Mouse (Mus musculus): ENCODE results near the gene Rps27. TPM values are rescaled to one million over a fixed set of nuclear protein-coding genes. Genes with fewer than 3 reads are reported as not detected.

Rps27 gene
- polyA plus RNA-seq, 1 experiment = 25.9 TPM

GRCm38 (mm10) chr3:90231507-90232333, 18.3 kb upstream of the Rps27 start, which contains the start of gene Jtb:
Jtb (plus strand) TSS chr3:90231597.
- Histone ChIP-seq H3K36me3 (ENCODE audit: control insufficient read depth) (peaks cover 19% of the 10 kb centered on the region), H3K4me3 (replicated peaks) (peak within 1 kb of the TSS; percentile 81), H3K9me3 (ENCODE audit: control insufficient read depth, low read length) (peaks cover 4% of the 10 kb centered on the region), H3K27me3 (ENCODE audit: control insufficient read depth) (no peaks in the 10 kb centered on the region; the same call in 1 of the 2 replicates), H3K4me1 (ENCODE audit: control insufficient read depth) (peaks cover 22% of the 10 kb centered on the region)
- no peak for TF ChIP-seq GATA1 (IDR thresholded peaks at IDR 0.05; ENCODE audit: low read length)
- TF ChIP-seq TAL1 (IDR thresholded peaks at IDR 0.05; ENCODE audit: low read length) = no peak

DNA sequence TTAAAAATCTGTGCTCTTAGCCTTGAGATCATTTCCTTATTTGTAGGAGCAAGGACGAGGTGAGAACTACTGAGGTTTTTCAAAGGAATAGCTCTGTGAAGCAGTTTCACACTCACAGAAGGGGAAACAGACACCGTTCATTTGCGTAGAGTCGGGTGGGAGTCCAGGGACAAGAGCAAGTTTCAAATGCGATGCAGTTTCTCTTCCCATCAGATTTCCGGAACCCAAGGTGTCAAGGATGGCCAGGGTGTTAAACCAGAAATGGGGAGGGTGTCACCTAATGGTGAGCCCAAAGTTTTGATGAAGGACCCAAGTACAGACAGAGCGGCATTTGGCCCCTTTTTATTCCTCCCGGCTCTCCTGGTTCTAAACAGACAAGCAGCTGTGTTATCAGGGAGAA, 17.6 kb upstream of the Rps27 start:
- no peaks in the 10 kb centered on the region; the same call in 1 of the 2 replicates for H3K27me3 ChIP-seq (ENCODE audit: control insufficient read depth)
- TF ChIP-seq TAL1 (IDR thresholded peaks at IDR 0.05; ENCODE audit: low read length) (no peak), GATA1 (IDR thresholded peaks at IDR 0.05; ENCODE audit: low read length) (no peak)
- H3K4me1 ChIP-seq (ENCODE audit: control insufficient read depth) = peaks cover 22% of the 10 kb centered on the region
- H3K36me3 ChIP-seq (ENCODE audit: control insufficient read depth) = peaks cover 19% of the 10 kb centered on the region
- peak overlapping the region; percentile 81 for H3K4me3 ChIP-seq (replicated peaks)
- peaks cover 4% of the 10 kb centered on the region for H3K9me3 ChIP-seq (ENCODE audit: control insufficient read depth, low read length)

- no peak for TF ChIP-seq TAL1 (IDR thresholded peaks at IDR 0.05; ENCODE audit: low read length)
- TF ChIP-seq GATA1 (IDR thresholded peaks at IDR 0.05; ENCODE audit: low read length) = no peak
- peaks cover 27% of the 10 kb centered on the region for H3K4me1 ChIP-seq (ENCODE audit: control insufficient read depth)
- H3K4me3 ChIP-seq (replicated peaks) = no peak overlapping the region
- peaks cover 4% of the 10 kb centered on the region for H3K9me3 ChIP-seq (ENCODE audit: control insufficient read depth, low read length)
- peaks cover 3% of the 10 kb centered on the region; the same call in 1 of the 2 replicates for H3K27me3 ChIP-seq (ENCODE audit: control insufficient read depth)
- H3K36me3 ChIP-seq (ENCODE audit: control insufficient read depth) = no peaks in the 10 kb centered on the region
Measured at GRCm38 (mm10) chr3:90224331-90224730, 10.9 kb upstream of the Rps27 start.

DNA sequence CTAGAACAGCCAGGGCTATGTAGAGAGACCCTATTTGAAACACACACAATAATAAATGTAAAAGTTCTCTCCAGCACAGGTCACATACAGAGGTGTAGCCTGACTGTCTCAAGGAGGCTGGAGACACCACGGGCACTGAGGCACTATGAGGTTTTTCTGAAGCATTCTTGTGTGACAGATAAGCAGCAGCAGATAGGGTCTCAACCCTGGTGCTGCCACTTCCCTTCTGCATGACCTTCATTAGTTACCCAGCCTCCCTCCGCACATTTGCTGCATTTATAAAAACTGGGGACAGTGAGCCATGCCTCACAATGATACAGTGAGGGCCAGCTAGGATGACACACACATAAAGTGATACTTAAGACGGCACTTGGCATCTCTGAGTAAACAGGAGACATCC, 9.5 kb upstream of the Rps27 start:
- no peaks in the 10 kb centered on the region for H3K9me3 ChIP-seq (ENCODE audit: control insufficient read depth, low read length)
- TF ChIP-seq GATA1 (IDR thresholded peaks at IDR 0.05; ENCODE audit: low read length) = no peak
- no peak for TF ChIP-seq TAL1 (IDR thresholded peaks at IDR 0.05; ENCODE audit: low read length)
- H3K36me3 ChIP-seq (ENCODE audit: control insufficient read depth) = no peaks in the 10 kb centered on the region
- H3K27me3 ChIP-seq (ENCODE audit: control insufficient read depth) = 0 out of 2 replicates have a peak, but pooled peaks cover 3% of the 10 kb centered on the region
- peaks cover 27% of the 10 kb centered on the region for H3K4me1 ChIP-seq (ENCODE audit: control insufficient read depth)
- H3K4me3 ChIP-seq (replicated peaks) = no peak overlapping the region

DNA sequence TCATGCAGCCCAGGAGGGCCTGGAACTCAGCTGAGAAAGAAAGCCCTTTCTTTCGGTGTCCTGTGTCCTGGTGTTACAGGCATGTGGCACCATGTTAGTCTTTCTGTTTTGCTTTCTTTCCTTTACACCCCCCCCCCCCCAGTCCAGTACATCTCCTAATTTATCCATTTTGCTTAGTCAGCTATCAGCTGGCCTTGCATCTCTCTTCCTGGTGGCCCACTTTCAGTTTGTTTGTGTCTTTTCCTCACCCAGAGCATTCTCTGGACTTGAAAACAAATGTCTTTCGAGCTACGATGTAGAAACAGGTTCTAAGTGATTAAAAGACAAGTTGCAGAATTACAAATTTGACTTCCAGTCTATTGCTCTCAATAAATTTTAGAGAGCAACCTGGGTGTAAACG, 9.0 kb upstream of the Rps27 start:
- TF ChIP-seq TAL1 (IDR thresholded peaks at IDR 0.05; ENCODE audit: low read length) = no peak
- no peak for TF ChIP-seq GATA1 (IDR thresholded peaks at IDR 0.05; ENCODE audit: low read length)
- Histone ChIP-seq H3K36me3 (ENCODE audit: control insufficient read depth) (no peaks in the 10 kb centered on the region), H3K4me1 (ENCODE audit: control insufficient read depth) (peaks cover 27% of the 10 kb centered on the region), H3K9me3 (ENCODE audit: control insufficient read depth, low read length) (no peaks in the 10 kb centered on the region), H3K27me3 (ENCODE audit: control insufficient read depth) (0 out of 2 replicates have a peak, but pooled peaks cover 3% of the 10 kb centered on the region), H3K4me3 (replicated peaks) (no peak overlapping the region)

DNA sequence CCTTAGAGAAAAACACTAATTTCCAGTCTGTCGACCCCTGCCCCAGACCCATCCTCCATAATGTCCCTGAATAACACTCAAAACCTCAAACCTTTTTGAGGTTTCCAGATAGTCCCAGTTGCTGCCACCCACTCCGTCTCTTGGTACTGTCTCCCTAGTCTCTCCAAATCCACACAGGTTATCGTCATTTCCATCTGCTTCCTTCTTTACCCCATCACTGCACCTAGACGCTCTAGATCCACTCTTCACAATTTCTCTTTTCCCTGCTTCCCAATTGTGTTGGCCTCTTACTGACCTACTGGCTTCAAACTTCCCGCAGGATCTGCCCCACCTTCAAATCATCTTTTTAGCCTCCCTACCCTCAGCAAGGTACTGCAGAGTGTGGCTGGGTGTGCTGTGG, 7.7 kb upstream of the Rps27 start:
- H3K4me3 ChIP-seq (replicated peaks) = peak overlapping the region; percentile 59

GRCm38 (mm10) chr3:90220531-90220951, 7.1 kb upstream of the Rps27 start:
- peaks cover 27% of the 10 kb centered on the region for H3K4me1 ChIP-seq (ENCODE audit: control insufficient read depth)
- TF ChIP-seq TAL1 (IDR thresholded peaks at IDR 0.05; ENCODE audit: low read length) = no peak
- peak overlapping the region; percentile 59 for H3K4me3 ChIP-seq (replicated peaks)
- no peaks in the 10 kb centered on the region for H3K9me3 ChIP-seq (ENCODE audit: control insufficient read depth, low read length)
- H3K27me3 ChIP-seq (ENCODE audit: control insufficient read depth) = 0 out of 2 replicates have a peak, but pooled peaks cover 3% of the 10 kb centered on the region
- H3K36me3 ChIP-seq (ENCODE audit: control insufficient read depth) = no peaks in the 10 kb centered on the region

More for the DNA sequence above, 7.7 kb upstream of the Rps27 start:
- Histone ChIP-seq H3K36me3 (ENCODE audit: control insufficient read depth) (no peaks in the 10 kb centered on the region), H3K9me3 (ENCODE audit: control insufficient read depth, low read length) (no peaks in the 10 kb centered on the region), H3K4me1 (ENCODE audit: control insufficient read depth) (peaks cover 27% of the 10 kb centered on the region), H3K27me3 (ENCODE audit: control insufficient read depth) (0 out of 2 replicates have a peak, but pooled peaks cover 3% of the 10 kb centered on the region)
- TF ChIP-seq TAL1 (IDR thresholded peaks at IDR 0.05; ENCODE audit: low read length) = no peak
- no peak for TF ChIP-seq GATA1 (IDR thresholded peaks at IDR 0.05; ENCODE audit: low read length)

DNA sequence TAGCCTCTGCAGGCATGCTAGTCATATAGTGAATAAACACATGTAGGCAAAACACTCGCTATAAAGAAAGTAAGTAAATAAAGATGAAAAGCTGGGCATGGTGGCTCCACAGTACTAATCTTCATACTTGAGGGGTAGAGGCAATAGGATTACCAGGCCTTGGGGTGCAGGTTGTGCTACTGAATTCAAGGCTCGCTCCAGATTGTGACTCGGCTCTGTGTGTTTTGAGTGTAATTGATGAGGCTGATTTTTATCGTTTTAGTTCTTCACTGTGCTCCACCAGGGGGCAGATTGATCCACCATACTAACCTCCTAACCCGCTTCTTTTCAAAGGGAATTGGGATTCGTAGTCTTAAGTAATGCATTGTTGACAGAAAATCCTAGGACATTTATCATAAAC, 6.6 kb upstream of the Rps27 start:
- H3K36me3 ChIP-seq (ENCODE audit: control insufficient read depth) = no peaks in the 10 kb centered on the region
- H3K4me3 ChIP-seq (replicated peaks) = peak overlapping the region; percentile 59
- TF ChIP-seq TAL1 (IDR thresholded peaks at IDR 0.05; ENCODE audit: low read length) (no peak), GATA1 (IDR thresholded peaks at IDR 0.05; ENCODE audit: low read length) (no peak)
- no peaks in the 10 kb centered on the region for H3K9me3 ChIP-seq (ENCODE audit: control insufficient read depth, low read length)
- peaks cover 28% of the 10 kb centered on the region for H3K4me1 ChIP-seq (ENCODE audit: control insufficient read depth)
- 0 out of 2 replicates have a peak, but pooled peaks cover 3% of the 10 kb centered on the region for H3K27me3 ChIP-seq (ENCODE audit: control insufficient read depth)

- H3K9me3 ChIP-seq (ENCODE audit: control insufficient read depth, low read length) = no peaks in the 10 kb centered on the region
- H3K36me3 ChIP-seq (ENCODE audit: control insufficient read depth) = peaks cover 19% of the 10 kb centered on the region
- no peaks in the 10 kb centered on the region for H3K27me3 ChIP-seq (ENCODE audit: control insufficient read depth)
- H3K4me3 ChIP-seq (replicated peaks) = no peak overlapping the region
- no peak for TF ChIP-seq TAL1 (IDR thresholded peaks at IDR 0.05; ENCODE audit: low read length)
- TF ChIP-seq GATA1 (IDR thresholded peaks at IDR 0.05; ENCODE audit: low read length) = no peak
- peaks cover 43% of the 10 kb centered on the region for H3K4me1 ChIP-seq (ENCODE audit: control insufficient read depth)
Measured at GRCm38 (mm10) chr3:90215825-90216380, 2.5 kb upstream of the Rps27 start.

Measured in erythroblast, embryonic 14.5 days (primary cell).